Mouse (Mus musculus): ENCODE measurements around the gene Rassf3.

The Rassf3 gene

GRCm38 (mm10) chr10:121476190-121476967 is at the start of gene Rassf3:
Gene Rassf3, minus strand, starts transcription at chr10:121476347.
- peak; percentile 99 for DNase-seq

GRCm38 (mm10) chr10:121520923-121521585 is 44.9 kb upstream of the Rassf3 start:
- DNase-seq: no peak

GRCm38 (mm10) chr10:121519710-121520109 is 43.6 kb upstream of the Rassf3 start:
- DNase-seq: no peak

- peak; percentile 86 for DNase-seq
Measured at GRCm38 (mm10) chr10:121516008-121516600, 40.0 kb upstream of the Rassf3 start.

GRCm38 (mm10) chr10:121509751-121510643 is 33.9 kb upstream of the Rassf3 start:
- no peak for DNase-seq

GRCm38 (mm10) chr10:121507755-121508544 is 31.8 kb upstream of the Rassf3 start:
- DNase-seq: no peak

GRCm38 (mm10) chr10:121506731-121507583 is 30.8 kb upstream of the Rassf3 start:
- DNase-seq: peak; percentile 95

GRCm38 (mm10) chr10:121505929-121506328 is 29.8 kb upstream of the Rassf3 start:
- DNase-seq: no peak

GRCm38 (mm10) chr10:121504973-121505911 is 29.1 kb upstream of the Rassf3 start:
- DNase-seq: peak; percentile 80

GRCm38 (mm10) chr10:121501160-121501559 is 25.0 kb upstream of the Rassf3 start:
- peak; percentile 36 for DNase-seq

- no peak for DNase-seq
Measured at GRCm38 (mm10) chr10:121500034-121500433, 23.9 kb upstream of the Rassf3 start.

- DNase-seq: no peak
Measured at GRCm38 (mm10) chr10:121499063-121499462, 22.9 kb upstream of the Rassf3 start.

- no peak for DNase-seq
Measured at GRCm38 (mm10) chr10:121498481-121498904, 22.3 kb upstream of the Rassf3 start.

GRCm38 (mm10) chr10:121497968-121498367 is 21.8 kb upstream of the Rassf3 start:
- DNase-seq: no peak

- DNase-seq: no peak
Measured at GRCm38 (mm10) chr10:121496616-121497015, 20.5 kb upstream of the Rassf3 start.

- no peak for DNase-seq
Measured at GRCm38 (mm10) chr10:121494163-121494425, 17.9 kb upstream of the Rassf3 start.

- no peak for DNase-seq
Measured at GRCm38 (mm10) chr10:121493374-121494162, 17.4 kb upstream of the Rassf3 start.

- no peak for DNase-seq
Measured at GRCm38 (mm10) chr10:121492608-121493315, 16.6 kb upstream of the Rassf3 start.

GRCm38 (mm10) chr10:121489941-121490340 is 13.8 kb upstream of the Rassf3 start:
- no peak for DNase-seq
